Mouse (Mus musculus): Measurements from ENCODE around the gene Anks3.

GRCm38 (mm10) chr16:4902390-4902789 is 61.6 kb downstream of the Anks3 start:
- no peak for TF ChIP-seq TCF12 (IDR thresholded peaks at IDR 0.05; ENCODE audit: low read depth, low read length)
- TF ChIP-seq POLR2AphosphoS5 (IDR thresholded peaks at IDR 0.05; ENCODE audit: borderline replicate concordance, low read depth, low read length): no peak
- TF ChIP-seq ZC3H11A (IDR thresholded peaks at IDR 0.05; ENCODE audit: low read depth, low read length): no peak
- no peak for TF ChIP-seq ELF1 (IDR thresholded peaks at IDR 0.05; ENCODE audit: low read depth, low read length)
- TF ChIP-seq EP300 (IDR thresholded peaks at IDR 0.05; ENCODE audit: low read depth in 1 of 2, low read length in 2 of 2): no peak
- no peak for TF ChIP-seq CTCF (IDR thresholded peaks at IDR 0.05 in 2 of 3, conservative IDR thresholded peaks at IDR 0.05 in 1 of 3; ENCODE audit: control insufficient read depth in 1 of 3, insufficient read depth in 1 of 3, low read depth in 2 of 3, low read length in 3 of 3, poor library complexity in 1 of 3, severe bottlenecking in 1 of 3)
- TF ChIP-seq UBTF (IDR thresholded peaks at IDR 0.05; ENCODE audit: borderline replicate concordance, insufficient read depth, low read depth, low read length): no peak
- TF ChIP-seq HCFC1 (IDR thresholded peaks at IDR 0.05; ENCODE audit: low read depth, low read length): no peak
- no peak for TF ChIP-seq POLR2A (IDR thresholded peaks at IDR 0.05; ENCODE audit: control insufficient read depth in 1 of 2, insufficient read depth in 1 of 2, low read depth in 1 of 2, low read length in 2 of 2, poor library complexity in 1 of 2)
- no peak for TF ChIP-seq MXI1 (IDR thresholded peaks at IDR 0.05; ENCODE audit: low read depth, low read length)
- TF ChIP-seq USF1 (IDR thresholded peaks at IDR 0.05; ENCODE audit: low read depth, low read length): no peak
- no peak for TF ChIP-seq MAFK (IDR thresholded peaks at IDR 0.05; ENCODE audit: borderline replicate concordance, low read depth, low read length)
- TF ChIP-seq ZNF384 (IDR thresholded peaks at IDR 0.05; ENCODE audit: low read depth, low read length): no peak
